In genomic region chr5:74612713-74613112, GRCm38 (mm10) we compare ENCODE assay signal across 17 mouse cellular contexts.
"Had no signal": no experiment of that assay in that cellular context is flagged by ENCODE, and none has a peak within 500 bp of the region (broad histone marks: within the 10 kb centered on the region; RNA-seq: fewer than 3 reads in every experiment).

No protein-coding gene starts in this region.

- H3K27me3 ChIP-seq: liver, embryonic 13.5 days; midbrain, embryonic 13.5 days; midbrain, embryonic 15.5 days; neural tube, embryonic 12.5 days; stomach, embryonic 15.5 days had no signal

- ATAC-seq: liver, postnatal 0 days; midbrain, embryonic 13.5 days; midbrain, embryonic 15.5 days had no signal

- H3K4me1 ChIP-seq: liver, embryonic 13.5 days; liver, embryonic 15.5 days; megakaryocyte, embryonic 14.5 days; midbrain, embryonic 13.5 days; midbrain, embryonic 15.5 days; neural tube, embryonic 12.5 days had no signal

- H3K27ac ChIP-seq: liver, embryonic 13.5 days; liver, embryonic 15.5 days; macrophage; midbrain, embryonic 13.5 days; midbrain, embryonic 15.5 days; neural tube, embryonic 12.5 days; stomach, embryonic 15.5 days; stomach, postnatal 0 days had no signal

- H3K9ac ChIP-seq: liver, embryonic 13.5 days; liver, embryonic 15.5 days; liver, postnatal 0 days; midbrain, embryonic 13.5 days; midbrain, embryonic 15.5 days; neural tube, embryonic 12.5 days; stomach, embryonic 15.5 days had no signal

- H3K9me3 ChIP-seq: liver, embryonic 13.5 days; liver, embryonic 15.5 days; megakaryocyte, embryonic 14.5 days; midbrain, embryonic 13.5 days; midbrain, embryonic 15.5 days; neural tube, embryonic 12.5 days; stomach, embryonic 15.5 days had no signal

- H3K4me2 ChIP-seq: liver, embryonic 11.5 days; liver, embryonic 13.5 days; midbrain, embryonic 11.5 days; midbrain, embryonic 13.5 days; midbrain, embryonic 15.5 days; neural tube, embryonic 12.5 days had no signal

- DNase-seq: liver; liver, embryonic 13.5 days; liver, postnatal 0 days; right cerebral cortex, postnatal 14 days; thymus, adult 2 months; thymus, postnatal 25 days; thymus, postnatal 4 days had no signal

- H3K4me3 ChIP-seq: liver, embryonic 13.5 days; liver, embryonic 15.5 days; megakaryocyte, embryonic 14.5 days; midbrain, embryonic 13.5 days; midbrain, embryonic 15.5 days; neural tube, embryonic 12.5 days; stomach, embryonic 15.5 days had no signal

- H3K36me3 ChIP-seq: liver, embryonic 13.5 days; liver, embryonic 15.5 days; midbrain, embryonic 13.5 days; midbrain, embryonic 15.5 days; neural tube, embryonic 12.5 days; stomach, embryonic 15.5 days had no signal
